Mouse (Mus musculus) heart, embryonic 16.5 days (tissue): ENCODE measurements around the gene Amhr2. TPM values are rescaled to one million over a fixed set of nuclear protein-coding genes. Genes with fewer than 3 reads are reported as not detected.

Experiments
- ATAC-seq: fragments of 200-750 bp; cut with Nextera tagmentation; replicated peaks from 2 replicates; pipeline ENCODE4 v1.8.0; 2017; ENCODE audit warnings: moderate number of reproducible peaks; ENCODE audit not compliant: insufficient read depth, low FRiP score; ENCODE audit errors: extremely low read depth
- H3K27ac ChIP-seq: fragments of 300-500 bp; sonication (generic); 2 replicates; pipeline ENCODE4 v1.5.1; 2014; ENCODE audit warnings: mild to moderate bottlenecking, low read length, control low read depth, moderate library complexity
- H3K27me3 ChIP-seq: fragments of 300-500 bp; sonication (generic); 2 replicates; pipeline ENCODE4 v1.6.1; 2014; ENCODE audit warnings: low read length, mixed read lengths; ENCODE audit not compliant: control insufficient read depth, insufficient read depth
- H3K36me3 ChIP-seq: fragments of 300-500 bp; sonication (generic); 2 replicates; pipeline ENCODE4 v1.6.1; 2014; ENCODE audit not compliant: control insufficient read depth, insufficient read depth
- H3K4me1 ChIP-seq: fragments of 300-500 bp; sonication (generic); 2 replicates; pipeline ENCODE4 v1.6.1; 2014; ENCODE audit warnings: low read length, mixed read lengths; ENCODE audit not compliant: control insufficient read depth, insufficient read depth
- H3K4me2 ChIP-seq: fragments of 300-500 bp; sonication (generic); 2 replicates; pipeline ENCODE4 v1.6.1; 2014; ENCODE audit warnings: low read depth, mild to moderate bottlenecking, control low read depth, low read length
- H3K4me3 ChIP-seq: fragments of 300-500 bp; sonication (generic); 2 replicates; pipeline ENCODE4 v1.5.1; 2014; ENCODE audit warnings: mild to moderate bottlenecking, control low read depth, low read length
- H3K9ac ChIP-seq: fragments of 300-500 bp; sonication (generic); 2 replicates; pipeline ENCODE4 v1.6.1; 2014; ENCODE audit warnings: low read length, control low read depth
- H3K9me3 ChIP-seq: fragments of 300-500 bp; sonication (generic); replicated peaks from 2 replicates; pipeline ENCODE4 v1.6.1; 2016; ENCODE audit warnings: low read length; ENCODE audit not compliant: control insufficient read depth
- WGBS: fragments of 180-500 bp; shearing (Covaris S2); extraction: QIAGEN DNeasy Blood & Tissue Kit; methylation state at CpG from one replicate; pipeline ENCODE4 v1.1.7; 2014; 5-methylcytosine and 5-hydroxymethylcytosine counted together
- polyA plus RNA-seq: library from polyadenylated mRNA; unstranded; fragments of >200 nt; fragmentation: Nextera tagmentation; extraction: Ambion mirVana; gene quantifications from 2 replicates; pipeline ENCODE4 v1.2.1, GENCODE M21; 2015

Amhr2 gene
- polyA plus RNA-seq, 1 experiment from 2014 or later = 7.6 TPM

DNA sequence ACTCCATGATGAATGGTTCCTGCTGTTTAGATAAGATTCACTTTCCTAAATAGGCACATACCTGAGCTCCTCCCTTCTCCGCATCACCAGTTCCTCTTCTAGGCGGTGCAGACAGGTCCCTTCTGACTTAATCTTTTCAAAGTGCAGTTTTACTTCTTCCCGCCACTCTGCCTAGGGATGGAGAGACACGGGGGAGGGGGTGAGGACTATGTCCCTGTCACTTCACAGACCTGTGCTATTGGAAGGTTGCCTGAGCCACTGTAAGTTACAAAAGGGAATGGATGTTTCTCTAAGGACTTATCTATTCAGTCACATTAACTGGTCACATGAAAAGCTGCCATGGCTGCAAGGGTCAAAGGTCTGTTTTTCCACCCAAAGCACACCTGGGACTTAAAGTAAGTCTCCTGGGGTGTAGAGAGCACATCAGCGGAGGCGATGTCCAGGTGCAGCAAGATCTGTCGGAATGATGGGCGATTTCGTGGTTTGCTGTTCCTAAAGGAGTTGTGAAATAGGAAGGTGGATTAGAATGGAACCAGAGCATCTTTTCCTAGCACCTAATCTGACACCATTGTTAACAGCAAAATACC, 57.2 kb downstream of the Amhr2 start:
- 71% methylated on average over 9 of the region's 9 CpGs for WGBS

DNA sequence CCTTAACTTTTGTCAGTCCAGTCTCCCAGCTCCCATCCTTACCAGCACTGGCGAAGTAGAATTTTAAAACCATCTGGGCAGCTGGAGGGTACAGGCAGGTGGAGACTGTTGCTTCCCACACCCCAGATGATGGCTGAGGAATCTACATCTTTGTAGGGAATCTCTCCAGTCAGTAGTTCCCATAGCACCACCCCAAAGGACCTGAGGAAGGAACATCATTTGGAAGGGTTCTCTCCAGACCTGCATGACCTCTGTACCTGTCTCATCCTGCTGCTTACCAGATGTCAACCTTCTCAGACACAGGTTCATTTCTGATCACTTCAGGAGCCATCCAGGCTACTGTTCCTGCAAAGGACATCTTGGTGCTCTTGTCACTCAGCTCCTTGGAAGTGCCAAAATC, 58.3 kb downstream of the Amhr2 start, which contains the start of gene Gm10337:
TSS of gene Gm10337 (plus strand) at position 276 of the 400 bp plus-strand sequence.
- ATAC-seq = no peak
- WGBS = 100% methylated on average over 1 of the region's 1 CpGs
- peaks cover 52% of the 10 kb centered on the region for H3K36me3 ChIP-seq

More for the DNA sequence above, 57.2 kb downstream of the Amhr2 start:
- ATAC-seq = no peak
- no peaks in the 10 kb centered on the region for H3K9me3 ChIP-seq
- no peak overlapping the region for H3K4me2 ChIP-seq
- 0 out of 2 replicates have a peak, but pooled peaks cover 4% of the 10 kb centered on the region for H3K4me1 ChIP-seq
- H3K27me3 ChIP-seq = no peaks in the 10 kb centered on the region
- peaks cover 61% of the 10 kb centered on the region for H3K36me3 ChIP-seq
- no peak overlapping the region for H3K27ac ChIP-seq
- no peak overlapping the region for H3K9ac ChIP-seq
- H3K4me3 ChIP-seq = no peak overlapping the region

More for the DNA sequence above, 58.3 kb downstream of the Amhr2 start, which contains the start of gene Gm10337:
- Histone ChIP-seq H3K4me3 (no peak within 1 kb of the TSS), H3K9ac (no peak within 1 kb of the TSS), H3K27ac (no peak within 1 kb of the TSS), H3K27me3 (no peaks in the 10 kb centered on the region), H3K4me2 (no peak within 1 kb of the TSS), H3K9me3 (no peaks in the 10 kb centered on the region), H3K4me1 (0 out of 2 replicates have a peak, but pooled peaks cover 4% of the 10 kb centered on the region)

Other genes starting within 250 kb of the Amhr2 start
- 30.2 and 33.2 TPM in 2 replicates for gene Zfp740, start 242.1 kb upstream of the Amhr2 start, polyA plus RNA-seq
- gene Csad, start 240.6 kb upstream of the Amhr2 start, polyA plus RNA-seq = 38.3 and 43.7 TPM in 2 replicates
- gene Itgb7, start 213.4 kb upstream of the Amhr2 start, polyA plus RNA-seq = 3.9 and 6.9 TPM in 2 replicates
- gene Rarg, start 187.8 kb upstream of the Amhr2 start, polyA plus RNA-seq = 8.9 and 11.8 TPM in 2 replicates
- gene Gm9918, start 174.8 kb upstream of the Amhr2 start, polyA plus RNA-seq = 0.11 and 0.12 TPM in 2 replicates
- 43.8 and 49.4 TPM in 2 replicates for gene Mfsd5, start 165.9 kb upstream of the Amhr2 start, polyA plus RNA-seq
- gene Espl1, start 149.1 kb upstream of the Amhr2 start, polyA plus RNA-seq = 18.2 and 21.1 TPM in 2 replicates
- 274 and 277 TPM in 2 replicates for gene Pfdn5, start 119.3 kb upstream of the Amhr2 start, polyA plus RNA-seq
- gene Myg1, start 113.7 kb upstream of the Amhr2 start, polyA plus RNA-seq = 56.6 and 67.9 TPM in 2 replicates
- 49.3 and 55.6 TPM in 2 replicates for gene Aaas, start 94.6 kb upstream of the Amhr2 start, polyA plus RNA-seq
- 0.11 and 0.20 TPM in 2 replicates for gene Sp7, start 78.2 kb upstream of the Amhr2 start, polyA plus RNA-seq
- 5.0 and 5.5 TPM in 2 replicates for gene Sp1, start 39.2 kb upstream of the Amhr2 start, polyA plus RNA-seq
- gene Prr13, start 13.7 kb downstream of the Amhr2 start, polyA plus RNA-seq = 86.7 and 92.2 TPM in 2 replicates
- gene Pcbp2, start 25.2 kb downstream of the Amhr2 start, polyA plus RNA-seq = 136 and 140 TPM in 2 replicates
- 4.1 TPM in 1 of 2 replicates, not detected in the other for gene Gm10337, start 58.4 kb downstream of the Amhr2 start, polyA plus RNA-seq
- 10.3 and 11.3 TPM in 2 replicates for gene Map3k12, start 71.7 kb downstream of the Amhr2 start, polyA plus RNA-seq
- gene Tarbp2, start 72.8 kb downstream of the Amhr2 start, polyA plus RNA-seq = 88.1 and 95.1 TPM in 2 replicates
- gene Npff, start 79.6 kb downstream of the Amhr2 start, polyA plus RNA-seq = 2.1 and 2.6 TPM in 2 replicates
- gene Gm28047, start 179.7 kb downstream of the Amhr2 start, polyA plus RNA-seq = not detected in 2 replicates
- 27.7 and 31.3 TPM in 2 replicates for gene Atf7, start 180.1 kb downstream of the Amhr2 start, polyA plus RNA-seq
- gene Atp5g2, start 227.0 kb downstream of the Amhr2 start, polyA plus RNA-seq = 62.2 and 66.0 TPM in 2 replicates